Mouse (Mus musculus) CD4-positive, CD25-positive, alpha-beta regulatory T cell, adult 2 months (primary cell): ENCODE results near the gene Jade2.

Source experiments
- DNase-seq: peaks from one replicate; pipeline ENCODE4 v3.0.0-alpha.2; 2012; ENCODE audit warnings: low read depth, low spot score

The Jade2 gene

DNA sequence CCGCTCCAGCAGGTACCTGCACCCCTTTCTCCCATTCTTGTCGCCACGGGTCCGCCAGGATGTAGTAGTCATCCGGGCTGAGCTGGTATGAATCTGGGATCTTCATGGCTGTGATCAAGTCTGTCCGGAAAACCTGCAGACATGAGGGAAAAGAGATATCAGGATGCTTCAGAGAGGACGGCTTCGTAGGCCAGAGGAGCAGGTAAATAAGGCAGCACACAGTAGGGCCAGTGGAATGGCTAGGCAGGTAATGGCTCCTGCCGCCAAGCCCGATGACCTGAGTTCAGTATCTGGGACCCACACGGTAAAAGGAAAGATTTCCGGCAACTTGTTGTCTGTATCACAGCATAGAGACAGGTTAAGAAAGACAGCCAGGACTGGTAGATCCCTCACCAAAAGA is 21.9 kb downstream of the Jade2 start:
- no peak for DNase-seq

DNA sequence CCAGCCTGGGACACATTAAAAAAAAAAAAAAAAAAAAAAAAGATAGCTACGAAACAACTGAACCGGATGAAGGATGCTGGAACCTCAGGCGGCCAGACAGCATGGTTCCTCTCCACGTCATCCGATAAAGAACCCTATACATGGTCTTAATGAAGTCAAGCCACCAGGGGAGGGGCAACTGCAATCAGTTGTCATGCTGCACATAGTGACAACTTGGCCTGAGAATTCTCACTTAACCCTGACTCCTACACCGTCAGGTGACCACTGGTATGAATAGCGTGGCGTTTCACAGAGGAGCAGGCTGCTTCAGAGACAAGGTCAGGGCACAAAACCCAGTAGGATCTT is 23.4 kb downstream of the Jade2 start:
- no peak for DNase-seq

DNA sequence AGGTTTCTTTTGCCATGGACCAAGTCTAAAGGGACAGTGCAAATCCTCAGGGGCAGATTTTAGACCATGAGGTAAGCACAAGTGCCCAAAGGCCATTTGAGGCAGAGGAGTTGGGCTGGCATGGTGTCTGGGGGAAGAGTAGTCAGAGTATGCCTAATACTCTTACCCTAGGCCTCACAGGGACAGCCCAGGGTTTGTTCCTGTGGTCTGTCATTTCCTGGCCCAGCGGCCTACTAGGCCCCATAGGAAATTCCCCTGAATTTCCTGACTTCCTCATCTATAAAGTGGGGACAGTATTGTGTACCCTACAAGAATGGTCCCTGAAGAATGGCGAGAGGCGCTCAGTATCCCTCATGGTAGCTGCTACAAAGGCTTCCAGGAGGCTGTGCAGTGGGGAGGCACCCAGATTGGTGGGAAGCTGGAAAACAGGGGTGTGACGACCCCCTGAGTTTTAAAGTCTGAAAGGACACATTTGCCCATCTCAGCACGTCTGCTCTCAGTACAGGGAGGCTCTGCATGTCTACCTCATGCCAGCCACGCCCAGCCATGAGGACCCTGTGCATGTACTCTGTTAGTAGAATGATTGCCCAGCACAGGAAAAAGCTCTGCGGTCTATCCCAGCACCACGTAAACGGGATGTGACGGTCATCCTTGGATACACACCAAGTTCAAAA is 23.9 kb downstream of the Jade2 start:
- peak; percentile 38 for DNase-seq

DNA sequence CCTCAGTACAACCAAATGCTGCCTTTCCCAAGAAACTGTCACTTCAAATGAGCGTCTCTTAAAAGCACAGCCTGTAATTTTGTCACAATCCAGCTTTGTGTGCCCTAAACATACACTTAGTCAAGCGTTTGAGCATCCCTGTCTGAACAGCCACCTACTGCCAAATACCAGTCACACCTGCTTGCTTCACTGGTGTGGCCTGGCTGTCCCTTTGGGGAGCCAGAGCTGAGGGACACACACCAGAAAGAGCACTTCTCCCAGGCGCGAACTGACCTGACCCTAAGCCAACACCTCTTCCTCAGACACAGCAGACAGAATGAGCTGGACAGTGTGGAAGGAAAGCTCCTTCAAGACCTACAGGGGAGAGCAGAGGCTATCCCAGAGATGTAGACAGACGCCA is 24.5 kb downstream of the Jade2 start:
- DNase-seq: no peak

DNA sequence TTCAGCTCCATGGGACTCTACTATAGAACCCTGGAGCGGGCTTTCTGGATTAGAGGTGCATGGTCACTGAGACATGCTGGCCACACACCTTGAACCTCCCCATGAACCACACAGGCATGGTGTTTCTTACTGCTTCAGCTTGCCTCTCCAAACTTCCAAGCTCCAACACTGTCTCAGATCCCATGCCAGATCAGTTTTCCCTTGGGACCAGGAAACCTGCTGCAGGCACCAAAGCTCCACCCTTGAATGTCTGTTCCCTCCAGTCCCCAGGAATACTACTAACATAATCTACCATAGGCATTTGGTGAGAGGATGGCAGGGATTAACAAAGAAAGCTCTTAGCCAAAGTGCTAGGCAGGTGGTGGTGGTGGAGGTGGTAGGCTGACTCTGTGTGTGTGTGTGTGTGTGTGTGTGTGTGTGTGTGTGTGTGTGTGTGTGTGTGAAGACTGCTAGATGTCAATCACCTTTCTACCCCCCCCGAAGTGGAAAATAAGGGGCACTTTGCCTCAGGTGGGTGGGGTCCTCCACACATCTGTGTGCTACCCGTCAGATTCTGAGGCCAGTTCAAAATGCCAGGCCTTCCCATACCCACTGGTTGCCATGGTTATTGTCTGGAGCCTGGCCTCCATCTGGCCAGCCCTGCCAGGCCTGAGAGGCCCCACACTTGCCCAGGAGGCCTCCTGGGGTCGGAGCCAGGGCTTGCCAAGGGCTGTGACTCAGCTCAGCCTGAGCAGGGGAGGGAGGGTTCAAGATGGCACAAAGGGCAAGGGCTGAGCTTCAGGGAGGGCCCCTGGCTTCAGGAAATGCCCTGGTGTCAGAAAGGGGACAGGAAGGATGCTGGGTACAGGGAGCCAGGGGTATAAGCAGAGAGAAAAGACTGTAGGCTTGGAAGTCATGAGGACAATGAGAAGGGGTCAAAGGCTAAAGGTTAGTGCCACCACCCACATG is 25.2 kb downstream of the Jade2 start:
- DNase-seq: peak; percentile 59

DNA sequence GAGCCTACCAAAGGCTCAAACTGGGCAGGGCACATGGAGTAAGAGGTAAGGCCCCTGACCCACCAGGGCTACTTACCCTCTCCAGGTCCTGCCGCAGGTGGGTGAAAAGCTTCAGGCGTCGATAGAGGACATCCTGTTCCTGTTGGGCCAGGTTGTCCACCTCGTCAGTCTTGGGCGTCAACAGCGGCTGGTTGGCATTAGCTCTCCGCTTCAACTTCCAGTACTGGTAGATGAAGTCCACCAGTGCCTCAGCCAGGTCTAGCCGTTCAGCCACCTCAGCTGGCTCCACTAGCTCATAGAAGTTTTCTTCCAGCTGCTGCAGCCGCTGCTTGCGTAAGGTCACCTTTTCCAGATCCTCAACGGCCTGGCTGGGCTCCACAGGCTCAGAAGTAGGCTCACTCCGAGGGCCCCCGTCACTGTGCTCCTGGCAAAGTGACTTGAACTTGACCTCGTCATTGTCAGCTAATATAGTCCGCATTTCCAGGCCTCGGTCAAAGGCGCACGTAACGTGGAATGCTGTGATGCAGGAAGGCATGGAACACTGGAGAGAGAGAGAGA is 32.5 kb downstream of the Jade2 start:
- no peak for DNase-seq

DNA sequence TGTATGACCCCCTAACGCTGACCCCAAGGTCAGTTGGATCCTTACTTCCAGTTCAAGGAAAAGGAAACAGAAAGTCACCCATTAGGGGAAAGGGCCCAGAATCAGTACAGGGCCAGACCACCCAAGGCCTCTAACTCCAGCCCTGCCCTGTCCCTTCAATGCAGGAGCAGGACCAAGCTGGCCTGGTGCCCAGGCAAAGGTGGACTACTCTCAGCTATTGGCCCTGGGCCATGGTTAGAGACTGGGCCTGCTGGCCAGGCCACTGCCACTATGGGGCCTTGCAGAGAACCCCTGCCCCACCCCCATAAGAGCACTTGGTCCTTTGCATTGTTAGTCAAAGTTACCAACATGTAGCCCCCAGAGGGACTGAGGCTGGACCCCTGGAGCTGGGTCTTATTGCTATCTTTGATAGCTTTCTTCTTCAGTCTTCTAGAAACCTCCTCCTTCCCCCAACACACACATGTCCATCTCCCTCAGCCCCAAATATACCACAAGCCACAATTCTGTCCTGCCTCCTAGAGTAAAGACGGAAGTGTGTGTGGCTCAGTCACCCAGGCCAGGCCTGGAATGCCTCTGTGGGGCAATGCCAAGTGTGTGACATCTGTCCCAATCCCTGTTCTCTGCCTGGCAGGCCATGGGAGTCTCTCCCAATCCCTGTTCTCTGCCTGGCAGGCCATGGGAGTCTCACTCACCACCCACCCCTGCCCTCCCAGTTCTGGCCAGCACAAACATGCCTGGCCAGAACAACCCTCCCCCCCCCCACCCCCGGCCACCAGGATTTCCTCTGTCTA is 33.3 kb downstream of the Jade2 start:
- DNase-seq: no peak

DNA sequence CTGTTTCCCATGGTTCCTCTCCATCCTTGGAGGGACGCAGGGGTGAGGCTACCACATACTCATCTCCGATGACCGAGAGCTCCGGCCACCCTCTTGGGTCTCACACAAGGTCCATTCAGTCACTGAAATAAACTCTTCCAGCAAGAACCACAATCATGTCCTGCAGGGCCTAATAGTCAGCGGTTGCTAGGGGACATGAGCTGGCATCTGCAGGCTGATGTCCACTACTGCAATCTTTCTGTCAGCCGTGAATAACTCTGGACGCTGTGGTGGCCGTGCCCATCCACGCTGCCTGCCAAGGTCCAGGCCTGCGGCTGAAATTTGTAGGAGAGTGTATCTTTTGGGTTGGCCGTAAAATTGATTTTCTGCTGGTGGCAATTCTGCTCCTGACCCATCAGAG is 34.2 kb downstream of the Jade2 start:
- no peak for DNase-seq

DNA sequence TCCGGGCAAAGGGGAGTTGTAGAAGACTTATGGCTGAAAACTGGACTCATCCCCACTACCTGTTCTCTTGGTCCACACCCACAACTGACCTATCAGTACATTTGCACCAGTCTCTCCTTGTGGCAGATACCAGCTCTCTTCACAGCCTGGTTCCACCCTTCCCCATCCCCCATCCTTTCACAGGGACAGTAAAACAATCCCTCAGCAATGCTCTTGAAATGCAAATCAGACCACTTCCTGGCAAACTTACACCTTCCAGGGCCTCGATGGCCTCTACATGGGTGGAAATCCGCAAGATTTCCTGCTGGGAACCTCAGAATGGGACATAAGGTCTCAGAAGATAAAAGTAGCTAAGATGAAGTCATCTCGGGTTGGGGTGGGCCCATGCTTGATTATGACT is 34.7 kb downstream of the Jade2 start:
- no peak for DNase-seq

DNA sequence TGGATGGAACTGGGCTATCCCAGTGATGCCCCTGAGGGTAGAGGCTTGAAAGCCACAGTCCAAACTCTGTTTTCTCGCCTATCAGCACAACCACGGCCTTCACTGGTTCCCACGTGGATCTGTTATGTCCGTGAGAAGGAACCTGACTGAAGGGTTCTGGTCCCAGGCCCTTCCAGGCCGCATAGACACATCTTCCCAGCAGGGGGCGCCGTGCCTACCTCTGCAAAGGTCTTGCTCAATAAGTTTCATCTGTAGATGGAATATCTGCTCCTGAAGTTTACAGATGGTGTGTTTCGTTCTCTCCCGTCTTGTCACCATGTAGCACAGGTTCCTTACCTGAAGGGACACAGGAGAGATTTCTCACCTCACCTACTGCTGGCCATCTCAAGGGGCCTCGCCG is 36.6 kb downstream of the Jade2 start:
- peak; percentile 88 for DNase-seq

DNA sequence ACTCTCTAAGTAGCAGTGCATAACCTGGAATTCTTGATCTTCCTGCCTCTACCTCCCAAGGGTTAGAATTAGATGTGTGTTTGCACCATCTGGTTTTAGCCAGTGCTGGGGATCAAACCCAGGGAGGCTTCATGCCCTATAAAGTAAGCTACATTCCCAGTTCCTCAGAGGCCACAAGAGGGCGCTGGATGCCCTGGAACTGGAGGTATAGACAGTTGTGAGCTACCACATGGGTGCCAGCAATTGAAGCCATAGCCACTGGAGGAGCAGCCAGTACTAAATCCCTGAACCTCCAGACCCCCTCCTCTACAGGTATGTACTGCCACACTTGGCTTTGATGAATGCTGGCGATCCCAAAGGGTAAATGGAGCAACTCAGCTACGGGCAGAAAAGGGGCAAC is 37.5 kb downstream of the Jade2 start:
- peak; percentile 83 for DNase-seq

DNA sequence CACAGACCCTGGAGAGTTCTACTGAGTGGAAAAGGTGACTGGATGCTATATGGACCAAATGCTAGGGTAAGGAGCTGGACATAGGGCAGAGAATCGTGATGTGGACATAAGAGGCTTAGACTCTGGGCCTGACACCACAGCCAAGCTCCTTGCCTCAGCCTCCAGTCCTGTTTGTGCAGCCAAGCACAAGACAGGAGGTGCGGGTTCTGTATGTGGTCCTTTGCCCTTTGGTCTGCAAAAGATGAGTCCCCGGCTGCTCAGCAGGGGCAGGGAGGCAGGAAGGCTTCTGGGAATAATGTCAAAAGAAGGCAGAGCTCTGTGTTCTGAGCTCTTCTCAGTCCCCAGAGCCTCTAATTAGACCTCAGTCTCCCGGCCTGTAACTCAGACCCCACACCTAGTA is 38.6 kb downstream of the Jade2 start:
- DNase-seq: no peak

DNA sequence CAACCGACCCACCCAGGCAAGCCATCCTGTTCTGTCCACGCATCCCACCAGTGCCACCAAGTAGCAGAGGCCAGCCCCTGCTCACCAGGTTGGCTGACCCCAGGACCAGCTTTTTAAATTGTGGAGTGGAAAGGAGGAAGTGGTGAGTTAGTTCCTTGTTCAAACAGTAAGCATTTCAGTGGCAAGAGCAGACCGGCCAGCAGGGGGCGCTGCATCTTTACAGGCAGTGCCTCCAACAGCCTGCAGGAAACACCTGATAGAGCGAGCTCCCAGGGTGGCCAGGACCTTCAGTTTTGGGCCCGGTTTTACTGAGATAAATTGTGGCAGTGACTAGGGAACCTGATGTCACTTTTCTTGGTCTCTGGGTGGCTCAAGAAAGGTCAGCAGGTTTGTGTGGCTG is 39.7 kb downstream of the Jade2 start:
- DNase-seq: peak; percentile 94

DNA sequence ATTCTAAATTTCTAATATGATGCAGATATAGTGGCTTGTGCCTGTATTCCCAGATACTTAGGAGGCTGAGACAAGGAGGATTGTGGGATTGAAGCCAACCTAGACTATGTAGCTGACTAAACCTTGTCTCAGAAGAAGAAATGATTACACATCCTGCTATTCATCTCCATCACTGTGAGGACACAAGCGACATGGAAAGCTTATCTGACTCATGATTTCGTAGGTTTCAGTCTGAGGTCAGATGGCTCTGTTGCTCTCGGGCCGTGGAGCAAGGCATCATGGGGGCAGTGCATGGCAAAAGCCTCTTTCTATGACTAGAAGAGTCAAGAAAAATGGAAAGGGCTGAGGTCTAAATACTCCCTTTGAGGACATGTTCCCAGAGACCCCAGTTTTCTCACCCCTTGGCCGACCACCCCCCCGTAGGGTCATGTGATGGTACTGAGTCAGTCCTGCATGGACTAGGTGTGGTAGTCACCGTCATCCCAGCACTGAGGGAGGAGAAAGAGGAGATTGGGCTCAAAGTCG is 45.4 kb downstream of the Jade2 start:
- DNase-seq: no peak

DNA sequence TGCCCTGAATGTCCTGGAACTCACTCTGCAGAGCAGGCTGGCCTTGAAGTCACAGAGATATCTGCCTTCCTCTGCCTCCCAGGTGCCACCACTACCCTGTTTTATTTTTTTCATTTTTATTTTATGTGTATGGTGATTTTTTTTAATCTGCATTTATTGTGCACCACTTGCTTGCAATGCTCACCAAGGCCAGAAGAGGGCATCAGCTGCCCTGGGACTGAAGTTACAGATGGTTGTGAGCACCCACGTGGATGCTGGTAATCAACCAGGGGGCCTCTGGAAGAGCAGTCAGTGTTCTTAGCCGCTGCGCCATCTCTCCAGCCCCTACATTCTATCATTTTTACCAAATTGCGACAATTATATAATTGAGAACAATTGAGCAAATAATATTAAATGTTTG is 46.2 kb downstream of the Jade2 start:
- peak; percentile 59 for DNase-seq

DNA sequence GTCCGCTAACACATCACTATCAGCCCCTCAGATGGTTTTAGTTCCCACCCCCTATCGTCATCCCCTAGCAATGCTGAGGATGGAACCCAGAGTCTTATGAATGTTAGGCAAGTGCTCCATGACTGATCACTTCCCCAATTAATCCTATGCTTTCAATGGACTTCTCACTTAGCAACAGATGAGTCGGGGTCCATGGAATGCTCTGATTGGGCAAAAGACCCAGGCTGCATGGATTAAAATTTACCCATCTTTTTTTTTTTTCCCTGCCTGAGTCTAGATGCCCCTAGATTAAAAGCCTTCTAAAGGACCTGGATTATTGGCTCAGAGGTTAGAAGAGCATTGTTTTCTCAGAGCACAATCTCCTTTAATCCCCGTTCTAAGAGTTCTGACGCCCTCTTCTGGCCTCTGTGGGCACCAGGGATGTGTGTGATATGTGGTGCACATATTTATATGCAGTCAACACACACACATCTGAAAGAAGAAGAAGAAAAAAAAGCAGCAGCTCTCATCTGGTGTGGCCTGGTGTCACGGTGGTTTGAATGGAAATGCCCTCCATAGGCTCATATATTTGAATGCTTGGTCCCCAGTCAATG is 47.7 kb downstream of the Jade2 start:
- peak; percentile 71 for DNase-seq

DNA sequence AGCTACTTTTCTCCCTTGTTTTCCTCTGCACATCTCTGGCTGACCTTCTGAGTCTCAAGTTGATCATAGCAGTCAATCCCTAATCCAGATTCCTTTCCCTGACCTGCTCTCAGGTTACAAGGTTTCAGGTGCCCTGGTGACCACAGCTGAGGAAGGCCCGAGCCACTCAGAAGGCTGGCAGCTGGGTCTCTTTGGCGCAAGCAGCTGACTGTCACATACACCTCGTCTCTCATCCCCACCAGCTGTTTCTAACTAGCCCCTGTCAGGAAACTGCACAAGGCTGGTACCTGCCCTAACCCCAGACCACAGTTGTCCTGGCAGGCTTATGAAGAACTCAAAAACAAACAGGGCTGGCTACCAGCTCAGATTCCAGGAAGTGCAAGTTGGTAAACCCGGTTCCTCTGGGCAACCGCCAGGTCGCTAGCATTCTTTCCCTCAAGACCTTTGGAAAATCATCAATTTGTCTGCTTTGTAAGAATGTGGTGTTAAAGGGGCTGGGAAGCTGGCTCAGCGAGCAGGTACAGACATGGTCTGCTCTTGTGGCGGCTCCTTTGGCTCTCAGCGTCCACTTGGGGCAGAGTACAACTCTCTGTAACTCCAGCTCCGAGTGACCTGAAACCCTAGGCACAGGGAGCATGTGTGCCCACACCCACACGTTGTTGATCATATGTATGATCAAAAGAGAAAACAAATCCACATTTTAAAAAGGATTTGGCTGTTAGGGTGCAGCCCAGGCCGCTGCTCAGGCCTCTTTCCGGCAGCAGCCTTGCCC is 50.2 kb downstream of the Jade2 start:
- no peak for DNase-seq

DNA sequence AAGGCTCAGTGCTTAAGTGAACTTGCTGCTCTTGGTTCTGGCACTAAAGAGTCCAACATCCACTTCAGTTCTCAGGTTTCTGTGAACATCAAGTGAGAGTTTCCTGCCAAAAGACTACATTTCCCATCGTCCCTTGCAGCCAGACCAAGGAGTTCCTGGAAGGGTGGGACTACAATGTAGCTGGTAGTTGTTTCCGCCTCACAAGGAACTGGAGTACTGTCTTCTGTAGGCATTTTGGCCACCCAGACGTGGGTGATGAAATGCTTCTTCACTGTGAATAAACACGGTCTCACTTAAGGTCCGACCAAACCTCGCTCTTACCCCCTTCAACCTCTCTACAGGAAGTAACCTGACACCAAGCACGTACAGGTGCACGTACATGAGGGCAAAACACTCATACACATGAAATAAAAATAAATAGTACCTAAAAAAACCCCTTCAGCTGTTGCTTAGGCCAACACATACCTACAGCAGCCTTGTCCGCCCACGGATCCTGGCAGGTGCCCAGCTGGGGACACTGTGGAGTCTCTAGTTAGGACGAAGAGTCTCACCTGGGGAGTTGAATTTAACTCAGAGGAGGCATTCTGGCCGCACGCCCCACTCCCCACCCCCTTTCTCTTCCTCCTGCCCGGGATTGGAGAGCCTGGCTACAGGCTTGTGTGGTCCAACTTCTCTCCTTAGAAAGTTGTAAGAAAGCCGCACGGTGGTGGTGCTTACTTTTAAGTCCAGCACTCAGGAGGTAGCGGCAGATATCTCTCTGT is 52.1 kb downstream of the Jade2 start:
- DNase-seq: peak; percentile 92

DNA sequence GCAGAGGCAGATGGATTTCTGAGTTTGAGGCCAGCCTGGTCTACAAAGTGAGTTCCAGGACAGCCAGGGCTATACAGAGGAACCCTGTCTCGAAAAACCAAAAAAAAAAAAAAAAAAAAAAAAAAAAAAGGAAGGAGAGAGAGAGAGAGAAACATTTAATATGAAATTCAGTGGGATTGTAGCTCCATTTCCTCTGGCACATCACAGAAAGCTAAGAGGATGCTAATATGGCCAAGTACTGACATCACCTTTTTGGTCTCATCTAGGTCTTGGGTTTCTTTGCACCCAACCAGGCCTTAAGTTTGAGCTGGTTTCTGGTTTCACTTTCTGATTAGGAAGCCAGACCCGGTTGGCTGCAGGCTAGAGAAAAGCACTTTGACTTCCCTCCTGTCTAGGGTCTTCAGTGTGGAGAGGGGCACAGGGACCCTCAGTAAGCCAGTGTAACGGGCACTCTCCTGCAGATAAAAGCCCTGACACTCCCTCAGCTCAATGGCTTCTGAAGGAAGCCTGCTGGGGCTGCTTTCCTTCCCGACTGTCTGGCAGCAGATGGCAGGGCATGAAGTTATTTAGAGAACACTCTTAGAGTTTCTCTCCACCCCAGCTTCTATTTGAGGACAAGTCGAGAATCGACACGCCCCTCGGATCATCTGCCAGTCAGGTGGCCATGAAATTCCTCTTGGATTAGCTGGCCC is 56.7 kb downstream of the Jade2 start:
- DNase-seq: peak; percentile 68
